Mouse (Mus musculus) forebrain, embryonic 10.5 days (tissue): ENCODE results near the gene Lzic. TPM values are rescaled to one million over a fixed set of nuclear protein-coding genes. Genes with fewer than 3 reads are reported as not detected.
"Not testable (repeated sequence)": the region's sequence is repeated elsewhere in the genome, so short reads cannot be mapped to it uniquely, and the experiment has no call there.

Experiments
- DNase-seq: peaks from one replicate; pipeline ENCODE4 v3.0.0-alpha.2; 2017; ENCODE audit warnings: low spot score; ENCODE audit errors: extremely low spot score
- H3K27ac ChIP-seq: fragments of 300-500 bp; sonication (generic); 2 replicates; pipeline ENCODE4 v1.5.1; 2016; ENCODE audit warnings: mild to moderate bottlenecking
- H3K27me3 ChIP-seq: fragments of 300-500 bp; sonication (generic); 2 replicates; pipeline ENCODE4 v1.6.1; 2016; ENCODE audit warnings: mild to moderate bottlenecking; ENCODE audit not compliant: poor library complexity, severe bottlenecking
- H3K36me3 ChIP-seq: fragments of 300-500 bp; sonication (generic); replicated peaks from 2 replicates; pipeline ENCODE4 v1.6.1; 2016; ENCODE audit warnings: mild to moderate bottlenecking, moderate library complexity
- H3K4me1 ChIP-seq: fragments of 300-500 bp; sonication (generic); 2 replicates; pipeline ENCODE4 v1.6.1; 2016
- H3K4me3 ChIP-seq: fragments of 300-500 bp; sonication (generic); 2 replicates; pipeline ENCODE4 v1.5.1; 2016; ENCODE audit warnings: mild to moderate bottlenecking, moderate library complexity
- H3K9me3 ChIP-seq: fragments of 300-500 bp; sonication (generic); 2 replicates; pipeline ENCODE4 v1.6.1; 2016; ENCODE audit warnings: mild to moderate bottlenecking, moderate library complexity
- WGBS: fragments of 180-500 bp; shearing (Covaris S2); methylation state at CpG from one replicate; pipeline ENCODE4 v1.1.7; 2016; 5-methylcytosine and 5-hydroxymethylcytosine counted together
- polyA plus RNA-seq: library from polyadenylated mRNA; unstranded; fragments of >200 nt; fragmentation: Nextera tagmentation; extraction: Ambion mirVana; gene quantifications from 2 replicates; pipeline ENCODE4 v1.2.1, GENCODE M21; 2016

Lzic gene
- polyA plus RNA-seq: 51.8 and 55.2 TPM in 2 replicates

DNA sequence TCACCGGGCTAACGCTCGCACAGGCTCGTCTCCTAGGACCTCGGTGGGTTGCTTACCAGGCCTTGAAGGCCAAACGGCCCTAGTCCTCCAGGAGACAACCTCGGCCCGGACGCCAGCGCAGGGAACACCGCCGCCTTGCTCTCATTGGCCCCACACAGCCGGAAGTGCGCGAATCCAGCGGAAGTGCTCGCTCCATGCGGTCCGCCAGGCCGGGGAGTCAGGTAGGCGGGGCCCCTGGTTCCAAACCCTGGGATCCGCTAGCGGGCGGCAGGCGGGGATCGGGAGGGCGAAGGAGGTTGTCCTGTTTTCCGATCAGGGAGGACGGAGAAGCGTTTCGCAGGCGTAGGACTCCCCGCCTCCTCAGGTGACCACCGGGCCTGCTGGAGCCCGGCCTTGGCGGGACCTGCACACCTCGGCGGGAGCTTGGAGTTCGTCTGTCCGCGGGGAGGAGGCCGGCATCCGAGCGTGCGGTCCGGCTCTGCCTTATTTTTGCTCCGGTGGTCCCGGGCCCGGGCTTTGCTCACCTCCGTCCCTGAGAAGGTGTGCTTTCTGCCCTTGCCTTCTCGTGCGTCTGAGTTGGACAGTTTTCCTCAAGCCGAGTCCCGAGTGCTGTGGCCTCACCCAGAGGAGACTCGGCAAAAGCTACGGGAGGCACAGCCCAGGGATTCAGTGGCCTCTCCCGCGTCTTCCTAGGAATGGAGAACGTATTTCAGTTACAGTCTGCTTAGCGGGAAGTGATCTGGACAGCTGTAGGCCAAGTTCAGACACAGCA lies at the start of gene Lzic, which contains the start of gene Nmnat1:
Gene Lzic (plus strand): TSS at position 177 of the 772 bp plus-strand sequence.
Gene Nmnat1 (minus strand): TSS at position 150 of the 772 bp plus-strand sequence.
- WGBS: under 1% methylated on average over 60 of the region's 60 CpGs

DNA sequence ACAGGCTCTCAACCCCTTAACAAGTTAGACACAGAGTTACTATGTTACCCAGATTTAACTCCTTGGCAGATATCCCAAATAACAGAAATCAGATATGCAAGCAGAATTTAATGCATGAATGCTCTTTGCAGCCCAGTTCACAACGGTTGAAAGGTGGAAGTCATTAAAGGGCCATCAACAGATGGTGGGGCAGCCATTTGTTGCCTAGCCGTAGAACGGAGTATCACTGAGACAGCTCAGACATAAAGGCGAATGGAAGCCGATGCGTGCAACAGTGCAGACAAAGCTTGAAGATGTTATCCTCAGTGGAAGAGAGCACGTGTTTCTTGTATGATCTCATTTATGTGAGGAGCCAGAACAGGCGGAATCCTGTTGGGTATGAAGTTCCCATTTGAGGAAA lies 44.5 kb upstream of the Lzic start:
- H3K36me3 ChIP-seq: no peaks in the 10 kb centered on the region
- DNase-seq: no peak
- no peaks in the 10 kb centered on the region for H3K27me3 ChIP-seq
- 86% methylated on average over 8 of the region's 8 CpGs for WGBS
- H3K9me3 ChIP-seq: no peaks in the 10 kb centered on the region
- no peak overlapping the region for H3K4me3 ChIP-seq
- H3K4me1 ChIP-seq: peaks cover 13% of the 10 kb centered on the region
- no peak overlapping the region for H3K27ac ChIP-seq

More for the DNA sequence above, at the start of gene Lzic, which contains the start of gene Nmnat1:
- peak; percentile 98 for DNase-seq
- H3K36me3 ChIP-seq: peaks cover 37% of the 10 kb centered on the region
- no peaks in the 10 kb centered on the region for H3K9me3 ChIP-seq
- peak within 1 kb of the TSS; percentile 84 for H3K4me3 ChIP-seq
- peaks cover 26% of the 10 kb centered on the region for H3K4me1 ChIP-seq
- peak within 1 kb of the TSS; percentile 91 for H3K27ac ChIP-seq
- H3K27me3 ChIP-seq: no peaks in the 10 kb centered on the region

DNA sequence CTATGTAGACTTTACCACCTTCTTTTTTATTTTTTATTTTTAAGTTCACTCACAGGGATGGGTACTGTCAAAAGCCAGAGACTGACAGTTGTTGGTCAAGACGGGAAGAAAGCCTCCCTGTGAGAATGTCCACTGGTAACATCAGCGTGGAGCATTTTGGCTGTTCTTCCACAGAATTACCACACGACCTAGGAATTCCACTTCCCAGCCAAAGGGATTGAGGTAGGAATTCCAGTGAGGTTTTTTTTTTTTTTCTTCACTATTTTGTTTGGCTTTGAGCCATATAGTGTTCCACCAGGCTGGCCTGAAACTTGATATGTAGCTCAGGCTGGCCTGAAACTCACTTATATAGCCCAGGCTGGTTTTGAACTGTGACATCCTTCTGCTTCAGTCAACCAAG lies 42.6 kb upstream of the Lzic start:
- peaks cover 23% of the 10 kb centered on the region for H3K4me1 ChIP-seq
- WGBS: 77% methylated on average over 3 of the region's 3 CpGs
- no peaks in the 10 kb centered on the region for H3K9me3 ChIP-seq
- no peaks in the 10 kb centered on the region for H3K36me3 ChIP-seq
- H3K27ac ChIP-seq: no peak overlapping the region
- H3K4me3 ChIP-seq: no peak overlapping the region
- no peaks in the 10 kb centered on the region for H3K27me3 ChIP-seq
- no peak for DNase-seq

DNA sequence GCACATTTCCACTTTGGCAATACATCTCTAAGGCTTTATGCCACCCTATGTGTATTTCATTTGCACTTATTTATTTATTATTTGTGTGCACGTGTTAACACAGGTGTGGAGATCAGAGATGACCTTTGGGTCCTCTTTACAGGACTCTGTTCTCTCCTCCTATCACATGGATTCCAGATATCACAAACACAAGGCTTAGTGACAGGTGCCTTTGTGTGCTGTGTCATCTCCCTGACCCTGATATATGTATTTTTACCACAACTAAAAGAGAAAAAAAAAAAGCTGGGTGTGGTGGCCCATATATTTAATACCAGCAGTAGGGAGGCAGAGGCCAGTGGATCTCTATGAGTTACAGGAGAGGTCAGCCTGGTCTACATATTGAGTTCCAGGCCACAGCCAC lies 40.6 kb upstream of the Lzic start:
- Histone ChIP-seq H3K36me3 (no peaks in the 10 kb centered on the region), H3K27me3 (no peaks in the 10 kb centered on the region), H3K4me1 (peaks cover 23% of the 10 kb centered on the region), H3K27ac (peak overlapping the region; percentile 93), H3K4me3 (peak overlapping the region; percentile 52), H3K9me3 (no peaks in the 10 kb centered on the region)
- WGBS: 74% methylated on average over 1 of the region's 1 CpGs
- no peak for DNase-seq

DNA sequence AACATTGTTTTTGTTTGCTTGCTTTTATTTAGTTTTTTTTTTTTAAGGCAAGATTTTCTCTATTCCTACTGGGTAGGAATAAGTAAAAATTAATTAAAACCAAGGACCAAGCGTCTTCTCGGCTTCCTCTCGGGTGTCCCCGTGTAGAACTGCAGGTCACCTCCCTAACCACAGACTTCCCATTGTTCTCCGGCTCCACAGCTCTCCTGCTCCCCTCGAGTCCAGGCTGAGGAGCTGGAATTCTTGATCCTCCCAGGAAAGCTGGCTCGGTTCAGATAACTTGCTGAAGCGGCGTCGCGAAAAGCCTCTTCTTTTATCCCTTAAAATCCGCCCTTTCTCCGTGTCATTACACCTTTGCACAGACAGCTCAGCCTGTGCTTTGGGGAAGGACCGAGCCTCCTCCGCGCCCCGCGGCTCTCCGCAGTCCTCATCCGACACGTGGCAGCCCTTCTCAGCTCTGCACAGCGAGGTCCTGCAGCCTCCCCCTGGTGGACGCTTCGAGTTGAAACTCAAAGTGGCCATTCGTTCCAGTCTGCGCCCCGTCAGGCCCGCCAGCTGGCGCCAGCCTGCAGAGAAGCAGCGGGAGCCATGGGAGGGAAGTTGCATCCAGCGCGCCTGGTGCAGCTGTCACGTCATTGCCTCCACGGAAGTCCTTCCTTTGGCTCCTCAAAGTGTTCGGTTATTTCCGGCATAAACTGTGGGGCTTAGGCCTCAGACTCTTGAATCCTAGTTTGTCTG lies 39.9 kb upstream of the Lzic start:
- DNase-seq: peak; percentile 96
- Histone ChIP-seq H3K27ac (peak overlapping the region; percentile 93), H3K4me1 (peaks cover 23% of the 10 kb centered on the region)

DNA sequence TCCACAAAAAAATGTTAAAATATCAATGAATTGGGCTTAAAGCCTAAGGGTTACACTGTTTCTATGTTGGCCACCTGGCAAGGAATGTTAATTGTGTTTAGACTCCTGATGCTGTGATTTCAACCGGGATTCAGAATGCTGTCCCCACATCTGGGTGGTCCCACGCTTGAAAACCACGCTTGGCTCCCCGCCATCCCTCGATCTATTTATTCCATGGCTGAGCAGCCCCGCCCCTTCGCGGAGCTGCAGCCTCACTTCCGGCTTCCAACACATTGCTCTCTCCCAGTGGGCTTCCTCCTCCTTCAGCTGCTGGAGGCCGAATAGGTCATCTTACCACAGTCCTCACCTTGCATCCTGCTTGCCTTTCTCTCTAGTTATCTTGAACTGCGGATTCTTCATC lies 39.2 kb upstream of the Lzic start:
- no peaks in the 10 kb centered on the region for H3K36me3 ChIP-seq
- peak overlapping the region; percentile 52 for H3K4me3 ChIP-seq
- H3K27ac ChIP-seq: peak overlapping the region; percentile 93
- H3K4me1 ChIP-seq: peaks cover 23% of the 10 kb centered on the region
- H3K27me3 ChIP-seq: no peaks in the 10 kb centered on the region
- under 1% methylated on average over 11 of the region's 11 CpGs for WGBS
- no peaks in the 10 kb centered on the region for H3K9me3 ChIP-seq
- DNase-seq: peak; percentile 77

More for the DNA sequence above, 39.9 kb upstream of the Lzic start:
- WGBS: under 1% methylated on average over 36 of the region's 36 CpGs
- Histone ChIP-seq H3K9me3 (no peaks in the 10 kb centered on the region), H3K27me3 (no peaks in the 10 kb centered on the region), H3K4me3 (peak overlapping the region; percentile 52), H3K36me3 (no peaks in the 10 kb centered on the region)

DNA sequence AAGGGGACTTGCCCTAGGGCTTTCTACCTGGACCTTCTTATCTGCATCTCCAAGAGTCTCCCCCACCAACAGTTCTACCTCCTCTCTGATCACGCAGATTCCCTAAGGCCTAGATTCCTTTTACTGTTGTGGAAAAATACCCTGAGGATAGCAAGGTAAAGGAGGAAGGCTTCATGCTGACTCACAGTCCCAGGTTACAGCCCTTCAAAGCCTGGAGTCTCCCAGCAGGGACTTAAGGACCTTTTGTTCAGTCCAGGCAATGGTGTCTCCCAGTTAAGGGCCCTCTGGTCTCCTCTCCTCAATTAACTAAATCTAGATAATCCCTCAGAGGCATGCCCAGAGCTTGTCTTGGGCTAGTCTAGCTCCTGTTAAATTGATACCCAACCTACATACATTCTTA lies 38.7 kb upstream of the Lzic start:
- peaks cover 23% of the 10 kb centered on the region for H3K4me1 ChIP-seq
- WGBS: 33% methylated on average over 1 of the region's 1 CpGs
- H3K27ac ChIP-seq: peak overlapping the region; percentile 93
- no peaks in the 10 kb centered on the region for H3K27me3 ChIP-seq
- peak overlapping the region; percentile 52 for H3K4me3 ChIP-seq
- no peaks in the 10 kb centered on the region for H3K36me3 ChIP-seq
- no peak for DNase-seq
- H3K9me3 ChIP-seq: no peaks in the 10 kb centered on the region

DNA sequence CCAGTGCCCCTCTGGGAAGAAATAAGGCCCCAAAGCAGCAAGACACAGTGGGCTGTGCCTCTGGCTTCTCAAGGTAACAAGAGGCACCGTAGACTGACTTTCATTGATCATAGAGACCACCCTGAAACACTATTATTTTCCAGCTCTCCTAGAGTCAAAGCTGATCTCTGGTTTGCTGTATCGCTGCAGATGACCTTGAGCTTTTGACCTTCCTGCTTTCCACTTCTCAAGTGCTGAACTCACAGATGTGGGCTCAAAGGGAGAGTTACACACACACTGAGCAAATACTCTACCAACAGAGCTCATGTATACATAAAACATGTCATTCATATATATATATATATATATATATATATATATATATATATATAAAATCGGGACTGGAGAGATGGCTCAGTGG lies 34.4 kb upstream of the Lzic start:
- no peak for DNase-seq
- H3K4me3 ChIP-seq: no peak overlapping the region
- H3K4me1 ChIP-seq: peaks cover 9% of the 10 kb centered on the region
- H3K27ac ChIP-seq: no peak overlapping the region
- H3K27me3 ChIP-seq: no peaks in the 10 kb centered on the region
- WGBS: 93% methylated on average over 3 of the region's 3 CpGs
- H3K36me3 ChIP-seq: no peaks in the 10 kb centered on the region
- H3K9me3 ChIP-seq: no peaks in the 10 kb centered on the region; the same call in 1 of the 2 replicates

DNA sequence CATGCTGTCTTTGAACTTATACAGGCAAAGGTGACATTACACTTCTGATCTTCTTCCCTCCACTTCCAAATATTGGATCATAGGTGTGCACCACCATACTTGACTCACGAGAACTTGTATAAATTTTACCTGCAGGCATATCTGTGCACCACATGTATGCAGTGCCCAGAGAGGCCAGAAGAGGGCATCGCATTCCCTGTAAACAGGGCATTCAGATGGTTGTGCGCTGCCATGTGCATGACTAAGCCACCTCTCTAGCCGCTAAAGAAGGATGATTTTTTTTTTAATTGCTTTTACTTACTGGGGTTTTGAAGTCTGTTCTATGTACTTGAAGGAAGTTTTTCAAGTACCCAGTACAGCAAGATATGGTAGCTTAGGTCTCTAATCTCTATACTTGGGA lies 31.4 kb upstream of the Lzic start:
- Histone ChIP-seq H3K27me3 (no peaks in the 10 kb centered on the region), H3K4me3 (no peak overlapping the region), H3K27ac (no peak overlapping the region), H3K9me3 (no peaks in the 10 kb centered on the region; the same call in 1 of the 2 replicates), H3K36me3 (no peaks in the 10 kb centered on the region), H3K4me1 (no peaks in the 10 kb centered on the region)
- DNase-seq: peak; percentile 21
- 88% methylated on average over 4 of the region's 4 CpGs for WGBS

DNA sequence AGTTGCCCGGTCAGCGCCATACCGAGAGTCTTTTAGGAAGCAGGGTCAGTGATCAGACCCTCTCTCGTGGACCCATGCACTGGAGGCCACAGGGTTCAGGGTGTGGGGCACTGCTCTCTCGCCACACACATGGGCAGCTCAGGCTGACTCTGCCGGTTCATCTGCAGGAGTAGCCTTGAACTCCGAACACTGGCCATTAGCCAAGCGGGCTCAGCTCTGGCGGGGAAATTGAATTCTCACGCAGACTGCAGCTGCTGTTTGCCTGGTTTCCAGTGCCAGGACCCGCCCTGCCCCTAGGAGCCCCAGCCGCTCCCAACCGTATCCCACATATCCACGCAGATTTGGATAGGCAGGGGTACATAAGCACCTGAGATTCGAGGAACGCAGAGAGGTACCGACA lies 30.8 kb upstream of the Lzic start:
- no peaks in the 10 kb centered on the region for H3K27me3 ChIP-seq
- no peaks in the 10 kb centered on the region for H3K4me1 ChIP-seq
- WGBS: 88% methylated on average over 17 of the region's 17 CpGs
- H3K36me3 ChIP-seq: no peaks in the 10 kb centered on the region
- H3K9me3 ChIP-seq: no peaks in the 10 kb centered on the region; the same call in 1 of the 2 replicates
- DNase-seq: no peak
- H3K4me3 ChIP-seq: no peak overlapping the region
- H3K27ac ChIP-seq: no peak overlapping the region

DNA sequence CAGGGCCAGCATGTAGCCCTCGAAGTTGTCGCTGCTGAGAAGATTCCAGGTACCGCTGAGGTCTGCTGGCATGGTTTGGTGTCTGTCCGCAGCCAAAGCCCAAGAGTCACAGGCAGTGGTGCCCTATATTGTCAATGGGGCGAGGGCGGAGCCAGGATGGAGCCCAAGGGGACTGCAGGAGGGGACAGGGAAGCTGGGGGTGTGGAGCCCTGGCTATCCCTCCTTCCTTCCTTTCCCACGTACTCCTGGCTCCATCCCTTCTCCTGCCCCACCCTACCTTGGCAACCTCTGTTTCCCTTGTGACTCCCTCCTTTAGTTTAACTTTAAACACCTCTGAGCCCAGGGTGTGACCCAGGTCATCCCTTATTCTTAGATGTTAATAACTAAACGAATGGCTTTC lies 30.1 kb upstream of the Lzic start, which contains the start of gene Rbp7:
Gene Rbp7 (minus strand): TSS at position 100 of the 400 bp plus-strand sequence.
- Histone ChIP-seq H3K36me3 (no peaks in the 10 kb centered on the region), H3K9me3 (no peaks in the 10 kb centered on the region; the same call in 1 of the 2 replicates), H3K4me1 (no peaks in the 10 kb centered on the region), H3K27me3 (no peaks in the 10 kb centered on the region), H3K4me3 (no peak within 1 kb of the TSS), H3K27ac (no peak within 1 kb of the TSS)
- no peak for DNase-seq
- 57% methylated on average over 8 of the region's 8 CpGs for WGBS

DNA sequence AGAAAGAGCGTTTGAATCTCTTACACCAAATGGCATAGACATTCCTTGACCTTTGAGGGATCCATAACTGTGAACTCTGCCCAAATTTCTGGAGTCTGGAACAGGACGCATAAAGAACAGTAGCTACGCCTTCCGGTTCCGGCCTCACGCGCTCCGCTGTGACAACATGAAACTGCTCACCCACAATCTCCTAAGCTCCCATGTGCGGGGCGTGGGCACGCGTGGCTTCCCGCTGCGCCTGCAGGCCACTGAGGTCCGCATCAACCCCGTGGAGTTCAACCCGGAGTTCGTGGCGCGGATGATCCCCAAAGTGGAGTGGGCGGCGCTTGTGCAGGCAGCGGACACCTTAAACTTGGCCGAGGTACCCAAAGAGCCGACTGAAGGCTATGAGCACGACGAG lies 27.9 kb upstream of the Lzic start:
- not testable (repeated sequence) for H3K4me3 ChIP-seq, H3K27ac ChIP-seq, DNase-seq, H3K27me3 ChIP-seq, H3K9me3 ChIP-seq, H3K36me3 ChIP-seq, H3K4me1 ChIP-seq
- WGBS: 90% methylated on average over 27 of the region's 27 CpGs
